Mouse (Mus musculus): Measurements from ENCODE around the gene Osbpl2.

Gene Osbpl2

GRCm38 (mm10) chr2:180205083-180205955, 86.2 kb downstream of the Osbpl2 start:
- no peak for DNase-seq

DNA sequence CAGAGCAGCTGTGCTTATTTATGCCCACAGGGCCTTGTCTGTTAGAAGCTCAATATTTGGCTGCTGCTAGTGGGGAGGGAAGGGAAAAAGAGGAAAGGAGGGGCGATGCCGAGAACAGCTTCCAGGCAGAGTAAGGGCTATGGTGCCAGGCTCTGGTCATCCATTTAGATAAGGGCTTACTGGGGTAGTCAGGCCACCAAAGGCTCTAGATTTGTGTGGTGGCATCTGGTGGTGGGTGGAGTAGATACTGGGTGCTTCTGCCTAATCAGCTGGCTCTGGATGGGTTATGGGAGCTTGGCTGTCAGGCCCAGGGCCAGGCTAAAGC, 86.8 kb downstream of the Osbpl2 start:
- no peak for DNase-seq

DNA sequence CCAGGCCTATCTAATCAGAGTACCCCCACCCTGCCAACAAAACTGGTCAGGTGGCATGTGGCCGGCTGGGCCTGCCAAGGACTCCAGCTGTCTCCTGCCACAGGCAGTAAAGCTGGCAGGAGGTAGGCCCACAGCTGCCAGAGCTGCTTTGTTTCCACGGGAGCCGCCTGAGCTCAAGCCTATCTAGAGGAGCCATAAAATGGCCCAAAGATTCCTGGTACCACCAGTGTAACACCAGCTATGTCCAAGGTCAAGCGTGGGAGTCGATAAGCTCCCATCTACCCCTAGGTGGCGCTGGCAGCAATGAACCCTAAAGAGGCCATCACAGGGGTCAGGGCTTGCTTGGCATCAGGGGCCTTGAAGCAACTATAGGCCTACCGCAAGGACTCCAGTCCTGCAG, 88.7 kb downstream of the Osbpl2 start:
- no peak for DNase-seq

- DNase-seq = no peak
These were observed 89.9 kb downstream of the Osbpl2 start for GRCm38 (mm10) chr2:180208976-180209375.

DNA sequence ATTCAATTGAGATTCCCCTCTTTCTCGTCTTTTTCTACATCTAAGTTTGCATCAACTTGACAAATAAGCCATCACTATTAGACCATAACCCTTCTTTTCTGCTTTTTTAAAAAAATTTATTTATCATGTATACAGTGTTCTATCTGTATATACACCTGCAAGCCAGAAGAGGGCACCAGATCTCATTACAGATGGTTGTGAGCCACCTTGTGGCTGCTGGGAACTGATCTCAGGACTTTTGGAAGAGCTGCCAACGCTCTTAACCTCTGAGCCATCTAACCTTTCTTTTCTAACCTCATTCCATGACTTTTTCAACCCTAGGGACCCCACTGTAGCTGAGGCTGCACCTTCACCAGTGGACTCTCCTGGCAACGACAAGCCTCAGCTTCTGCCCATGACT, 93.1 kb downstream of the Osbpl2 start:
- no peak for DNase-seq
